28 mouse cellular contexts compared by ENCODE assay signal in genomic region chr13:99075467-99075866, GRCm38 (mm10).
A peak's percentile ranks its signal among the peaks of the same experiment; 100 is the strongest.
DNase-seq lines count a peak whose midpoint lies in the region; ATAC-seq and TF ChIP-seq lines count a peak whose summit lies in the region.
"Had no signal": no experiment of that assay in that cellular context is flagged by ENCODE, and none has a peak within 500 bp of the region (broad histone marks: within the 10 kb centered on the region; RNA-seq: fewer than 3 reads in every experiment).

No protein-coding gene starts in this region.

- 84% methylated on average over 4 of the region's 4 CpGs for WGBS in heart, adult 2 months
- WGBS in thymus, adult 2 months = 55% methylated on average over 4 of the region's 4 CpGs

- peaks cover 6% of the 10 kb centered on the region for H3K4me1 ChIP-seq in heart, adult 2 months (ENCODE audit: control insufficient read depth, insufficient read depth, low read length)
- H3K4me1 ChIP-seq in thymus, adult 2 months (replicated peaks; ENCODE audit: control insufficient read depth, insufficient read depth, low read length) = no peaks in the 10 kb centered on the region
- H3K4me1 ChIP-seq: liver, embryonic 15.5 days had no signal

- no peak for TF ChIP-seq POLR2A in heart, adult 2 months (IDR thresholded peaks at IDR 0.05; ENCODE audit: insufficient read depth, low read depth, low read length)
- no peak for TF ChIP-seq POLR2A in thymus, adult 2 months (IDR thresholded peaks at IDR 0.05; ENCODE audit: control insufficient read depth, extremely low read depth, insufficient read depth, low read length, poor library complexity)

- no peak overlapping the region for H3K27ac ChIP-seq in heart, adult 2 months
- no peak overlapping the region for H3K27ac ChIP-seq in thymus, adult 2 months (ENCODE audit: control insufficient read depth, insufficient read depth, low read length)
- H3K27ac ChIP-seq: forebrain, embryonic 13.5 days; heart, embryonic 13.5 days; hindbrain, embryonic 13.5 days; liver, embryonic 15.5 days; lung, embryonic 15.5 days; midbrain, embryonic 12.5 days; neural tube, embryonic 13.5 days; stomach, embryonic 15.5 days had no signal

- no peak overlapping the region for H3K4me3 ChIP-seq in heart, adult 2 months
- H3K4me3 ChIP-seq in thymus, adult 2 months (ENCODE audit: control insufficient read depth, insufficient read depth, low read length) = no peak overlapping the region
- H3K4me3 ChIP-seq: forebrain, embryonic 13.5 days; heart, embryonic 13.5 days; hindbrain, embryonic 13.5 days; liver, embryonic 15.5 days; lung, embryonic 15.5 days; midbrain, embryonic 12.5 days; neural tube, embryonic 13.5 days; stomach, embryonic 15.5 days had no signal

- peak; percentile 90 for ATAC-seq in monocyte, adult 5-6 weeks (replicated peaks; ENCODE audit: insufficient number of reproducible peaks, low FRiP score, low TSS enrichment, poor library complexity, severe bottlenecking)
- ATAC-seq: forebrain, embryonic 13.5 days; intestine, embryonic 16.5 days had no signal

- no peaks in the 10 kb centered on the region for H3K36me3 ChIP-seq in heart, adult 2 months (ENCODE audit: control insufficient read depth, insufficient read depth, low read length)
- H3K36me3 ChIP-seq in thymus, adult 2 months (ENCODE audit: control insufficient read depth, insufficient read depth, low read length) = no peaks in the 10 kb centered on the region
- H3K36me3 ChIP-seq: heart, embryonic 13.5 days; hindbrain, embryonic 13.5 days; liver, embryonic 15.5 days; lung, embryonic 15.5 days; midbrain, embryonic 12.5 days; neural tube, embryonic 13.5 days; stomach, embryonic 15.5 days had no signal

- no peak for TF ChIP-seq EP300 in heart, adult 2 months (IDR thresholded peaks at IDR 0.05; ENCODE audit: insufficient read depth, low read depth, low read length)

- no peaks in the 10 kb centered on the region for H3K27me3 ChIP-seq in heart, adult 2 months (ENCODE audit: control insufficient read depth, insufficient read depth, low read length)
- H3K27me3 ChIP-seq in thymus, adult 2 months (ENCODE audit: control insufficient read depth, insufficient read depth, low read length) = no peaks in the 10 kb centered on the region
- H3K27me3 ChIP-seq: forebrain, embryonic 13.5 days; heart, embryonic 13.5 days; hindbrain, embryonic 13.5 days; liver, embryonic 15.5 days; lung, embryonic 15.5 days; midbrain, embryonic 12.5 days; neural tube, embryonic 13.5 days; stomach, embryonic 15.5 days had no signal

- no peak overlapping the region for H3K9ac ChIP-seq in heart, adult 2 months (ENCODE audit: low read depth, low read length)
- H3K9ac ChIP-seq: forebrain, embryonic 13.5 days; heart, embryonic 13.5 days; hindbrain, embryonic 13.5 days; liver, embryonic 15.5 days; lung, embryonic 15.5 days; midbrain, embryonic 12.5 days; neural tube, embryonic 13.5 days; stomach, embryonic 15.5 days had no signal

- DNase-seq in heart, postnatal 4 days = peak; percentile 1
- DNase-seq in heart, adult 2 months = no peak
- DNase-seq in 416B (ENCODE audit: low read depth) (peak; percentile 89), ZHBTc4 (ENCODE audit: low read depth, low spot score) (peak; percentile 81)
- DNase-seq in thymus, adult 2 months = no peak
- no peak for DNase-seq in spleen, postnatal 14 days (ENCODE audit: low spot score in 2 of 2)
- DNase-seq: adrenal gland, adult 8-10 months; cerebellum, adult 8-10 months; cerebellum, postnatal 25 days; gastrocnemius, postnatal 10 days; heart, adult 18-20 months; heart, postnatal 10 days; kidney, adult 9 months; kidney, postnatal 14 days; layer of hippocampus, adult 9-11 months; liver; thymus, adult 18-20 months; thymus, postnatal 36 days had no signal

- TF ChIP-seq CTCF in heart, adult 2 months (IDR thresholded peaks at IDR 0.05) = no peak
- no peak for TF ChIP-seq CTCF in thymus, adult 2 months (IDR thresholded peaks at IDR 0.05; ENCODE audit: borderline replicate concordance, control insufficient read depth, extremely low read depth, insufficient read depth, low read length, poor library complexity)

- intact Hi-C loops in heart, adult 2 months (cut with DNase I) = no loop called here

- no peaks in the 10 kb centered on the region for H3K79me2 ChIP-seq in heart, adult 2 months (replicated peaks; ENCODE audit: control insufficient read depth, insufficient read depth, low read length)

Comparison
In these comparisons a context has a peak if more than half of its experiments do, and no peak if none do; other contexts are left out.
1. DNase-seq: peak in heart, postnatal 4 days (single experiment), 416B (single experiment) and ZHBTc4 (single experiment); none in heart, adult 2 months (0 of 2), thymus, adult 2 months (single experiment) and spleen, postnatal 14 days (0 of 2).